Mouse (Mus musculus) bone marrow macrophage, adult 2 months (primary cell): ENCODE measurements around the gene Hmgn1.

Experiments used
- CTCF ChIP-seq: IDR thresholded peaks from 2 replicates; pipeline ENCODE4 v1.5.1; 2012; ENCODE audit warnings: low read depth, mild to moderate bottlenecking, low read length, moderate library complexity
- POLR2A ChIP-seq: IDR thresholded peaks from 2 replicates; pipeline ENCODE4 v1.6.1; 2012; ENCODE audit warnings: mild to moderate bottlenecking, low read depth, low read length, borderline replicate concordance

- TF ChIP-seq CTCF = no peak
- TF ChIP-seq POLR2A = no peak
Observed at GRCm38 (mm10) chr16:96088120-96088519, 39.4 kb downstream of the Hmgn1 start.
